Mouse (Mus musculus) kidney, adult 2 months (tissue): ENCODE results near the gene Ccdc180.

ENCODE experiments used
- CTCF ChIP-seq: fragments of 200-500 bp; conservative IDR thresholded peaks from 2 replicates; pipeline ENCODE4 v1.5.1; 2011; ENCODE audit warnings: low read depth, mild to moderate bottlenecking, control low read depth, low read length, moderate library complexity, mixed read lengths; ENCODE audit not compliant: insufficient read depth, insufficient read length
- POLR2A ChIP-seq: fragments of 200-500 bp; IDR thresholded peaks from one replicate; pipeline ENCODE4 v1.6.1; 2011; ENCODE audit warnings: low read depth, low read length, control low read depth

DNA sequence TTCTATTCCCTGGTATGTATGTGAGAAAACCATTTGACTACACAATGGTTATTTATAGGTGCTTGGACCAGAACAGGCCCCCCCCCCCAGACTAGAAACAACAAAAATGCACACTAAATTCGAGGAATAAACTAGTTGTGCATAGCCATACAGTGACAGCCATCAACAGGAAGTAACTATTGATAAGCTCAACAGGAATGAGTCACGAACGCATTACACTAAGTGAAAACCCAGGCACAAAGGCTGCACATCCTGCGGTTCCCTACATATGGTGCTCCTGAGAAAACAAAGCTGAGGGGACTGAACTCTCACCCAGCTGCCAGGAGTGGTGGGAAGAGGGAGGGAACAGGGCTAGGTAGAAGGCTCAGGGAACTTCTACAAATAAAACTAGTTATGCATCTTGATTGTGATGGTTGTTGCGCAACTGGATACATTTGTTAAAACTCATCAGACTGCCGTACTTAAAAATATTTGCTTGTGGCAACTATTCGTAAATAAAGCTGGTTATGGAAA is 80.0 kb downstream of the Ccdc180 start:
- TF ChIP-seq POLR2A = no peak
- TF ChIP-seq CTCF = no peak
